Mouse (Mus musculus): ENCODE data around the gene Clic3.
"Not testable (repeated sequence)": the region's sequence is repeated elsewhere in the genome, so short reads cannot be mapped to it uniquely, and the experiment has no call there.

Clic3 gene

GRCm38 (mm10) chr2:25456205-25456953 is at the start of gene Clic3:
Clic3 (plus strand) TSS chr2:25456838.
- DNase-seq: peak; percentile 89

- DNase-seq: no peak
Observed at GRCm38 (mm10) chr2:25408908-25409307, 47.7 kb upstream of the Clic3 start.

GRCm38 (mm10) chr2:25413436-25413835 is 43.2 kb upstream of the Clic3 start:
- not testable (repeated sequence) for DNase-seq

DNA sequence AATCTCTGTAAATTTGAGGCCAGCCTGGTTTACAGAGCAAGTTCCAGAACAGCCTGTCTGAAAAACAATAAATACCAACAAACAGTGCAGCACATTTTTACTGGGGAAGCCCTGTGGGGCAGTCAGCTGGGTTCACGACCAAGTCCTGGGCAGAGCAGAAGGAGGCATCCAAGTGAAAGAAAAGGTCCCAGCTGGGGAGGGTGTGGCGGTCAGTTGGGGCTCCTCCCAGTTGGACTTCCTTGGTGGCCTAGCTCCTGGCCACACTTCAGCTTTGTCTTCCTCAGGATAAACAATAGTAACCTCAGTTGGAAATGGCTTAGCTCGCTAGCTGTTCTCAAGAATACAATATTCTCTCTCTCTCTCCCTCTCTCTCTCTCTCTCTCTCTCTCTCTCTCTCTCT is 39.2 kb upstream of the Clic3 start:
- DNase-seq: peak; percentile 44

- peak; percentile 65 for DNase-seq
Observed at GRCm38 (mm10) chr2:25421896-25422295, 34.7 kb upstream of the Clic3 start.

- peak; percentile 68 for DNase-seq
Observed at GRCm38 (mm10) chr2:25422587-25423410, 33.8 kb upstream of the Clic3 start, which contains the start of gene Fut7. Fut7 (plus strand) TSS chr2:25423267.

GRCm38 (mm10) chr2:25423626-25424025 is 33.0 kb upstream of the Clic3 start:
- no peak for DNase-seq

DNA sequence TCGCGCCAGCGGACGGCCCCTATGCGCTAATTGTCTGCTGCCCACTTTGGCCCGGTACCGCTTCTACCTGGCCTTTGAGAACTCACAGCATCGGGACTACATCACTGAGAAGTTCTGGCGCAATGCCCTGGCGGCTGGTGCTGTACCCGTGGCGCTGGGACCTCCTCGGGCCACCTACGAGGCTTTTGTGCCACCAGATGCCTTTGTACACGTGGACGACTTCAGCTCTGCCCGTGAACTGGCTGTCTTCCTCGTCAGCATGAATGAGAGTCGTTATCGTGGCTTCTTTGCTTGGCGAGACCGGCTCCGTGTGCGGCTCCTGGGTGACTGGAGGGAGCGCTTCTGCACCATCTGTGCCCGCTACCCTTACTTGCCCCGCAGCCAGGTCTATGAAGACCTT is 31.2 kb upstream of the Clic3 start:
- DNase-seq: no peak

DNA sequence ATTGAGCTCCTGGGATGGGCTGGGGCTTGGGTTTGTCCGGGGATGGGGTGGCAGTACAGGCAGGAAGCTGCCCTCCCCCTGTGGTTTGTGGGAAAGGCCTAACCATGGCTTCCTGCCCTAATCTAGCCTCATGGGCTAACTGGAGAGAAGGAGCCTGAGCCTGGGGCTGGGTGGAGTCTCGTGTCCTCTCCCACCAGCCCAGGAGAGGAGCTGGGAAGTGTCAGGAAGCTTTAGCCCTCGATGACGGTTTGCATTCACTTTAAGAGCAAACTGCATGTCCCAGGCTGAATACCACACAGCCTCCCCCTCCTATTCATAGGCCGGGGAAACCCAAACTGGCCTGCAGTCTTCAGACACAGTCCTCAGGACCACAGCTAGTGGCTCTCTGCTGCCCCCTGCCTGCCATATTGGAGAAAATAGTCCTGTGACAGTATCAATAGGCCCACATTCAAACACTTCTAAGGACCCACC is 29.9 kb upstream of the Clic3 start:
- peak; percentile 84 for DNase-seq

DNA sequence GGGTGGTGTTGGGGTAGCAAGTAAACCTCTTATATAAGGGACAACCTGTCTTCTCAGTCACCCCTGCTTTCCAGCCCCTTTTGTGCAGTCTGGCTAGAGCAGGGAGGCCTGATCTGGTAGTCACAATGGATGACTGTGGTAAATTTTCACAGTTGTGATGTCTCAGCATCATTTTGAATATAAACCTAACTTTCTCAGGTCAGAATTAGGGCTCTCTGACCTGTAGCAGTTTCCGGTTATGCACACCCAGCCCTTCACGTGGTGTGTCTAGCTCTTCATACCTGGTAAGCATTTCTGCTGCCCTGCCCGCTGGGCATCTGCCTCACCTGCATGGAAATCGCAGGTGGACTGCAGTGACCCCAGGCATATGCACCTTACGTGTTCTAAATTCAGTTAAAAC is 29.4 kb upstream of the Clic3 start:
- no peak for DNase-seq

DNA sequence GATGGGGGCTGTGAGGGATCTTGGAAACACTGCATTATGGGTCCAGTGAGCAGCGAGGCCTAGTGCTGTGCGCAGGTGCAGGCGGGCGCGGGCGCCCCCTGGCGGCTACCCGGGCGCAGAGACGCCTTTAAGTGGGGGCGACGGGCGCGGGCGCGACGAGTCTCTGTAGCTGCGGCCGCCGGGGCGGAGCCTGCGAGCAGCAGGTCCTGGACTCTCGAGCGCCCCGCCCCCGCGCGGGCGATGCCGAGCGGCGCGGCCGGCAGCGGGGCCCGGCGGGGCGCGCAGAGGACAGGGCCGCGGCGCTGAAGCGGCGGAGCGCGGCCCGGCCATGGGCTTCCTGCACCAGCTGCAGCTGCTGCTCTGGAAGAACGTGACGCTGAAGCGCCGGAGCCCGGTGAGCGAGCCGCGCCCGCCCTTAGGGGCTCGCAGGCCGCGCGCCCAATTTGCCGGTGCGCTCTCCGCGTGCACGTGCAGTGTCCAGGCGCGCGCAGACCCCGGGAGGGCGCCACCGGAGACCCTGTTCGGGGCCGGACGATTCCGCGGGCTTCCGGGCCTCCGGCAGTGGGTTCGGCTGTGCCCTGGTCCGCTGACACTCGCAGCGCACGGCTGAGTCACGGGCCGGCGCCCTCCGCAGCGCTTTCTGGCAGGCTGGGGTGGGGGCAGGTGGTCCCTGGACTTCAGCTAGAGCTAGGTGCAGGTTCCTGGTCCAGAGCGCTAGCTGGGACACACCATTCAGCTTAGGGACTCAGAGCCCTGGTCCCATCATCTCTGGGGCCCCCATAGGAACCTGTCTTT is 28.0 kb upstream of the Clic3 start, which contains the start of gene Abca2:
Gene Abca2, plus strand, starts transcription at position 262 of the 795 bp plus-strand sequence.
- DNase-seq: peak; percentile 96

DNA sequence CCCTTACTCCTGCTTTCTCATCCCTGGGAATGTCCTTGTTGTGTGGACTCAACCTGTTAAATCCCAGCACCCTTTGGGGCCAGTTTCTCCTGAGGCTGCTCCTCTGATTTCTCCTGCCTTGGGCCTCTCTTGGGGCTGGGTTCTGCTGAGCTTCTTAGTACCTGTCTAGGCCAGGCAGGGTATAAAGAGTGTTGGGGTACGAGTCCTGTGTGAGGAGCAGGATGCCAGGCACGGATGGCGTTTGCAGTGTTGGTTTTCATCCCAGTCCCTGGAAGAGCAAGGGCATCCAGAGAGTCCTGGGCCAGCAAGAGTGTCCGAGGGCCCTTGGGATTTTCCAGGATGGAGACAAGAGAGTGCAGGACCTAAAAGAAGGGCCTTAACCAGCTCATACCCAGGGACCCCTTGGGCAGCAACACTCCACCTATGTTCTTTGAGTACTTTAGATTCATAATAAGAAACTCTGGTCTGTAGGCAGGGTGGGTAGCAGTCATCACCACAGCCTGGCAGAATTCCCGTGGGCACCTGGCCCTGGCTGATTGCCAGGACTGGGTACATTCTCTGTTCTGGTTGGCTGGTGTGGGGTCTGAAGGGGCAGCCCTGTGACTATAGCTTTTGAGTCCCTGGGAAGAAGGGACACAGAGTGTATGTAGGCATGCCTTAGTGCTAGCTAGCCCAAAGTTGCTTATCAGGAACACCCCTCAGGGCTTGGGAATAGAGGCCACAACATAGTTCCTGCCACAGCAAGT is 27.0 kb upstream of the Clic3 start:
- peak; percentile 11 for DNase-seq

GRCm38 (mm10) chr2:25430395-25431233 is 26.0 kb upstream of the Clic3 start:
- DNase-seq: no peak

DNA sequence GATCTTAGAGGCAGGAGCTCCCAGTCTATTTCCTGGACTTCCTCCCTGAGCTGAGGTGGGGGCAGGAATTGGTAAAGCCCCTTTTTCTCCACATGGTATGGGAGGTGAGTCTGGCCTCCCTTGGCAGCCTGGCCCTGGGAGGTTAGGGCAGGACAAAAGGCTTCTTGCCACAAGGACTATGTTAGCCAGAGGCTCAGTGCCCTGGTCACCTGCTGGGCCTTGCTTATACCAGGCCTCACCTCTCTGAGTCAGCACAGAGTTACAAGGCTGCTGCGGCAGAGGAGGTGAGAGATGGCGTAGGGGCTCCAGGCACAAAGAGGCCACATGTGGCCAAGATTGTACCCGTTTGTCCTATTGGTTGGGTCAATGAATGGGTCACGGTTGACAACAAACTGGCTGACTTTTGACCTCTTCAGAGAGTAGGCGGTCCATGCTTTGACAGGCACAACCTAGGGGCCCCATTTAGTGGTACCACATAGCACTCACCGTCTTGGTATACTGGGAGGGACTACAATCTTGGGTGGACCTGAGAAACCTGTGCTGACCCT is 25.3 kb upstream of the Clic3 start:
- DNase-seq: no peak

DNA sequence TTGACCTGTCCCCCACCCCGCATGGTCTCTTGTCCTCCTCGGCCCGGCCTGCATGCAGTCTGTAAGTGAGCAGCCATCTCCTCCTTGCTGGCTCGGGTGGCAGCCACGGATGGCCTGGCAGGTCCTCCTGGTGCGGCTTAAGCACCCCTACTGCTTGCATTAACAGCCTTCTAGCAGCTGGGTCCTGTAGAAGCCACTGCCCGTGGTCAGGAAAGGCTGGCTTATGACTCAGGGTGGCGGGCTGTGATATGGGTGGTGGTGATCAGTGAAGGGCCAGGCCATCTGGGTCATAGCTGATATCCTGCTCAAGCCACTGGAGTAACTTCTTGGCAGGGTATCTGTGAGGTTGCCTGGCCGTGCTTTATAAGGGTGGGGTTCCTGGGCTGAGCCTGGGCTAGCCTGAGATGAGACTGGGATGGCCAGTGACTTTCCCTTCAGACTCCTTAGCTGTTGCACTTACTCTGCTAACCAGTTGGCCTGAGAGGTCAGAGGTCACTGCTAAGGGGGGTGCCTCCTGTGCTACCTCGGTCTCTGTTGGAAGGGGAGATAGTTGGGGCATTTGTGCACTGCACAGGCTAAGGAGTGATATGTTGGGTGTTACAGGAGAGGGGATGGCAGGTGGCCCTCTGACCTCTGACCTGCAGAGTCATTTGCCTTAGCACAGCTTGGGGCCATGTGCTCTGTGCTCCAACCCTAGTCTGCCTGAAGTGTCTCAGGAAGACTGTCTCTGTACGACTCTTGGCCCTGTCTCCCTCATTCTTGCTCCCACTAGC is 24.1 kb upstream of the Clic3 start:
- no peak for DNase-seq

DNA sequence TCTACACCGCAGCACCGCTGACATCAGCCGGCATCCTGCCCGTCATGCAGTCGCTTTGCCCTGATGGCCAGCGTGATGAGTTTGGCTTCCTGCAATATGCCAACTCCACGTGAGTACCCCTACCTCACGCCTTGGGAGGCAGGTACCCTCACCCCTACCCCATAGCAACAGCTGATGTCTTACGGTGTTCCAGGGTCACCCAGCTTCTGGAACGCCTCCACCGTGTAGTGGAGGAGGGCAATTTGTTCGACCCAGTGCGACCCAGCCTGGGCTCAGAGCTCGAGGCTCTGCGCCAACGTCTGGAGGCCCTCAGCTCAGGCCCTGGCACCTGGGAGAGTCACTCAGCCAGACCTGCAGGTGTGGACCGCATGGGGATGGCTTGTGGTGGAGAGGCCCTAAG is 23.5 kb upstream of the Clic3 start:
- DNase-seq: no peak

DNA sequence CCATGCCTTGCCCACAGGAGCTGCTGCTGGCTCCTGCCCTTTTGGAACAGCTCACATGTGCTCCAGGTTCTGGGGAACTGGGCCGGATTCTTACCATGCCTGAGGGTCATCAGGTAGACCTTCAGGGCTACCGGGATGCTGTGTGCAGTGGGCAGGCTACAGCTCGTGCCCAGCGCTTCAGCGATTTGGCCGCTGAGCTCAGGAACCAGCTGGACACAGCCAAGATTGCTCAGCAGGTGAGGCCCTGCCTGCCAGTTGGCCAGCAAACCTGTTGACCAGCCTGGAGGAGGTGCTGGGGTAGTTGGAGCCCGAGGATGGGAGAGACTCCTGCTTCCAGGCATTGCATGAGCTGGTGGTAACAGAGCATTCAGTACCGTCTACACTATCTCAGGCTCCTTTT is 22.3 kb upstream of the Clic3 start:
- no peak for DNase-seq

- DNase-seq: no peak
Observed at GRCm38 (mm10) chr2:25436286-25436820, 20.3 kb upstream of the Clic3 start.

GRCm38 (mm10) chr2:25441067-25441466 is 15.6 kb upstream of the Clic3 start:
- no peak for DNase-seq

DNA sequence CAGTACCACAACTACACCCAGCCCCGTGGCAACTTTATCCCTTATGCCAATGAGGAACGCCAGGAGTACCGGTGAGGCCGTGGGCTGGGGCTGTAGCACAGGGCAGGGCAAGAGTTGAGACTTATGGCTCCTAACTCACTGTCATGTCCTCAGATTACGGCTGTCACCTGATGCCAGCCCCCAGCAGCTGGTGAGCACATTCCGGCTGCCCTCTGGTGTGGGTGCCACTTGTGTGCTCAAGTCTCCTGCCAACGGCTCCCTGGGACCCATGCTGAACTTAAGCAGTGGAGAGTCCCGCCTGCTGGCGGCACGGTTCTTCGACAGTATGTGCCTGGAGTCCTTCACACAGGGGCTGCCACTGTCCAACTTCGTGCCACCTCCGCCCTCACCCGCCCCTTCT is 14.0 kb upstream of the Clic3 start:
- DNase-seq: no peak

Data from lung, postnatal 36 days (tissue).